Mouse (Mus musculus): ENCODE data around the gene Arid4a.

Arid4a gene

DNA sequence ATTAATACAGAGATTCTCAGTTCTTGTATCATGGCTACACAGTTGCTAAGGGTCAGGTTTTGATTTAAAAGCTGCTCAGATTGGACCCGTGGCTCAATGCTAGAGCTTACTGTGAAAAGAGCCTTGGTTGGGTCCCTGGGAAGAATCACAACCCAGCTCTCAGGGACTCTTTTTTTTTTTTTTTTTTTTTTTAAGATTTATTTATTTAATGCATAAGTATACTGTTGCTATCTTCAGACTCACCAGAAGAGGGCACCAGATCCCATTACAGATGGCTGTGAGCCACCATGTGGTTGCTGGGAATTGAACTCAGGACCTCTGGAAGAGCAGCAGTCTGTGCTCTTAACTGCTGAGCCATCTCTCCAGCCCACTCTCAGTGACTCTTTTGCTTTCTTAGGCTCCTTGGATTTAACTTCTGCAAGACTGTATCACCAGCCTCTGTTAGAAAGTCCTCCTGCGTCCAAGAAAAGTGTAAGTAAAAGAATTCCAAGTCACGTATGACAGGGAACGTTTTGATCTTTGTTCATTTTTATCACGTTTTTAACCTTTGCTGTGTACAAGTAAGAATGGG is 123.6 kb downstream of the Arid4a start:
- DNase-seq (ENCODE audit: low read depth, low spot score) = no peak

DNA sequence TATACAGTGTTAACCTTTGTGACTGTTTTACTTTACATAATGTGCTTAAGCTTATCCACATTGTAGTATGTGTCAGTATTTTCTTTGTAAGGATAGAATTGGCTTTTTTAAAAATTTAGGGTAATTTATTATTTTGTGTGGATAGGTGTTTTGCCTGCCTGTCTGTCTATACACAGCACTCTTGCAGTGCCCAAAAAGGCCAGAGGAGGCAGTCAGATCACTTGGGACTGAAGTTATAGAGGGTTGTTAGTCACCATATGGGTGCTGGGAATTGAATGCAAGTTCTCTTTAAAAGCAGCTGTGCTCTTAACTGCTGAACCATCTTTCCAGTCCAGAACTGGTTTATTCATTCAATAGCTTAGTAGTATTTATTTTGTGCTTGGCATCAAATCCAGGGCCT is 125.4 kb downstream of the Arid4a start:
- no peak for DNase-seq (ENCODE audit: low read depth, low spot score)

DNA sequence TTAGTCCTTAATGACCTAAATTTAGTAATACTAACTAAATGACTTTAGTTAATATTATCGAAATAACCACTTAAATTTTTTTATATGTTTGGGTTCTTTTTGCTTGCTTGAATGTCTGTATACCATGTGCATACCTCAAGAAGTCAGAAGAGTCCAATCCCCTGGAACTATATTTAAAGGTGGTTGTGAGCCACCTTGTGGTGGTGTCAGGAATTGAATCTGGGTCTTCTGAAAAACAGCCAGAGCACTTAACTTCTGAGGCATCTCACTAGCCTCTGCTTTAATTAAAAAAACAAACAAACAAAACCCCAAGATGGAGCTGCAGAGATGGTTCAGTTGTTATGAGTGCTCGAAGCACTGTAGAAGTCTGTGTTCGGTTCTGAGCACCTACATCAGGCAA is 131.9 kb downstream of the Arid4a start:
- no peak for DNase-seq (ENCODE audit: low read depth, low spot score)
